Mouse (Mus musculus) midbrain, postnatal 0 days (tissue): ENCODE results near the gene BC051019. TPM values are rescaled to one million over a fixed set of nuclear protein-coding genes. Genes with fewer than 3 reads are reported as not detected.

Experiments used
- ATAC-seq: fragments of 200-750 bp; cut with Nextera tagmentation; 2 replicates; pipeline ENCODE4 v1.8.0; 2017; ENCODE audit warnings: moderate number of reproducible peaks, mild to moderate bottlenecking, moderate TSS enrichment, moderate library complexity; ENCODE audit not compliant: low FRiP score
- DNase-seq: peaks from one replicate; pipeline ENCODE4 v3.0.0-alpha.2; 2015; ENCODE audit warnings: low spot score
- H3K27ac ChIP-seq: fragments of 300-500 bp; sonication (generic); 2 replicates; pipeline ENCODE4 v1.5.1; 2014; ENCODE audit warnings: low read depth, mild to moderate bottlenecking, low read length, mixed read lengths
- H3K27me3 ChIP-seq: fragments of 300-500 bp; sonication (generic); 2 replicates; pipeline ENCODE4 v1.6.1; 2014; ENCODE audit warnings: low read length, control low read depth, mixed read lengths; ENCODE audit not compliant: insufficient read depth
- H3K36me3 ChIP-seq: fragments of 300-500 bp; sonication (generic); 2 replicates; pipeline ENCODE4 v1.6.1; 2014; ENCODE audit warnings: low read length, control low read depth, mixed read lengths; ENCODE audit not compliant: insufficient read depth
- H3K4me1 ChIP-seq: fragments of 300-500 bp; sonication (generic); 2 replicates; pipeline ENCODE4 v1.6.1; 2014; ENCODE audit warnings: mild to moderate bottlenecking, control low read depth, antibody characterized with exemption, low read length, mixed read lengths; ENCODE audit not compliant: insufficient read depth
- H3K4me2 ChIP-seq: fragments of 300-500 bp; sonication (generic); 2 replicates; pipeline ENCODE4 v1.6.1; 2014; ENCODE audit warnings: low read depth, mild to moderate bottlenecking, low read length, mixed read lengths; ENCODE audit not compliant: poor library complexity, severe bottlenecking
- H3K4me3 ChIP-seq: fragments of 300-500 bp; sonication (generic); 2 replicates; pipeline ENCODE4 v1.5.1; 2014; ENCODE audit warnings: low read depth, mild to moderate bottlenecking, low read length, moderate library complexity
- H3K9ac ChIP-seq: fragments of 300-500 bp; sonication (generic); replicated peaks from 2 replicates; pipeline ENCODE4 v1.6.1; 2014; ENCODE audit warnings: mild to moderate bottlenecking, low read length, moderate library complexity, mixed read lengths; ENCODE audit not compliant: poor library complexity, severe bottlenecking
- H3K9me3 ChIP-seq: fragments of 300-500 bp; sonication (generic); 2 replicates; pipeline ENCODE4 v1.6.1; 2016; ENCODE audit warnings: low read length, control low read depth
- CTCF ChIP-seq: IDR thresholded peaks from 2 replicates; pipeline ENCODE4 v1.5.1; 2016; ENCODE audit warnings: antibody characterized with exemption, mild to moderate bottlenecking
- WGBS: fragments of 180-500 bp; shearing (Covaris S2); extraction: QIAGEN DNeasy Blood & Tissue Kit; methylation state at CpG from one replicate; pipeline ENCODE4 v1.1.7; 2014; 5-methylcytosine and 5-hydroxymethylcytosine counted together
- polyA plus RNA-seq: library from polyadenylated mRNA; unstranded; fragments of >200 nt; fragmentation: Nextera tagmentation; extraction: Ambion mirVana; gene quantifications from 2 replicates; pipeline ENCODE4 v1.2.1, GENCODE M21; 2015
- total RNA-seq: library from RNA; depleted of rRNA; stranded (reverse); fragments of >200 nt; gene quantifications from 2 replicates; pipeline ENCODE4 v1.2.3, GENCODE M21; 2014

The BC051019 gene
- total and polyA plus RNA-seq, 2 experiments from 2014 or later = 0.58 to 1.5 TPM

DNA sequence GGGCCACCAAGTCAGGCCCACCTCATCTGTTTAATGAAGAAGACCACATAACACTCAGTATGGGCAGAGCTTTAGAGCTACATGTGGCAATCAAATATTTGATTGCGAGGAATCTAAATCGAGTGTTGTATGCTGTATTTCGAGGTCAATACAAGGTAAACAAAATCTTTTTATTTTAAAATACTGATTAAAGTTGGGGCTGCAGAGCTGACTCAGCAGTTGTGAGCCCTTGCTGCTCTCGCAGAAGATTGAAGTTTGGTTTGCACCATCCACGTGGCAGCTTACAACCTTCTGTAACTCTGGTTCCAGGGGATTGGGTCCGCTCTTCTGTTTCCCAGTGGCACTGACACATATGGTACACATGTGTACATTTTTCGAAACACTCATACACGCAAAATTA is 30.4 kb upstream of the BC051019 start:
- no peak for TF ChIP-seq CTCF
- DNase-seq (no peak), ATAC-seq (no peak)
- Histone ChIP-seq H3K9ac (no peak overlapping the region), H3K4me1 (peaks cover 3% of the 10 kb centered on the region; the same call in 1 of the 2 replicates), H3K9me3 (no peaks in the 10 kb centered on the region), H3K27me3 (no peaks in the 10 kb centered on the region), H3K4me3 (no peak overlapping the region), H3K27ac (no peak overlapping the region), H3K4me2 (no peak overlapping the region), H3K36me3 (no peaks in the 10 kb centered on the region)
- 94% methylated on average over 8 of the region's 8 CpGs for WGBS

DNA sequence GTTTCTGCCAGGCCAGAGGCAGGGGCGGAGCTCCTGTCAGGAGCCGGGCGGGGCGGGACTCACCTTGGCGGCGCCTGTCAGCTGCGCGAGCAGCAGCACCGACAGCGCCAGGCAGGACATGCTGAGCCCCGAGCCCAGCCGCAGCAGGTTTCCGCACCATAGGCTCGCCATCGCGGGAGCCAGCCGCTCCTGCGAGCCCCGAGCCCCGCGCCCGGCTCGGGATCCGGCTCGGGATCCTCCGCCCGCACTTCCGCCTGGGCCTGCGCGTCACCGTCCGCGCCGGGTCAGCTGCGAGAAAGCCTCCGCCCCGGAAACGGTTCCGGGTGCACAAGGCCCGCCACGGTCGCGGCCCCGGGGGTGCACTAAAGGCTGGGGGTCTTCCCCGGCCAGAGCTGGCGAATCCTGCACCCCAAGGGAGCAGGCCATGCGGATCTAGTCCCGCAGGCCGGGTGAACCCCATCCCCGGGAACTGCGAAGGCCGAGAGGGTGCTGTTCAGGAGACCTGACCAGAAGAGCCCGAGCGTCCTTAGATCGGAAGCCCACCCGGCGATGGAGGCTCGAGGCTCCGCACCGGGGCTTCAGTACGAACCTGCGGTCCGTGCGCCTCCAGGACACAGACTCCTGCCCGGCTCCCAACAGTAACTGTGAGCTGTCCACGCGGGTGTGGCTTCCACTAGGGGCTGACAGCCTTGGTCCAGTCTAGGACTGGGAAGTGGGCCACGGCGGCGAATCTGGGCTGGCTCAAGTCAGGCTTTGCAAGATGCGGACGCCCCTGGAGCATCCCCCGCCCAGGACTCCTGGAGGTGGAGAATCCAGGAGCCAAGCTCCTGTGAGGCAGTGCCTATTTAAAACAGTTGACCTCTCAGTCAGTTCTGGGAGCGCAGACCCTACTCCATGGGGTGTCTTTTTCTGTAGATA is 28.6 kb upstream of the BC051019 start, which contains the start of gene Tmem9b:
TSS of gene Tmem9b (minus strand) at position 868 of the 918 bp plus-strand sequence.
- ATAC-seq = peak; percentile 94
- Histone ChIP-seq H3K27ac (peak within 1 kb of the TSS; percentile 86), H3K27me3 (no peaks in the 10 kb centered on the region), H3K4me3 (peak within 1 kb of the TSS; percentile 91), H3K9me3 (no peaks in the 10 kb centered on the region), H3K4me2 (peak within 1 kb of the TSS; percentile 88), H3K9ac (peak within 1 kb of the TSS; percentile 96), H3K36me3 (peaks cover 5% of the 10 kb centered on the region; the same call in 1 of the 2 replicates), H3K4me1 (peaks cover 3% of the 10 kb centered on the region; the same call in 1 of the 2 replicates)
- peak; percentile 77 for DNase-seq
- WGBS = under 1% methylated on average over 68 of the region's 74 CpGs
- TF ChIP-seq CTCF = peak; percentile 30

DNA sequence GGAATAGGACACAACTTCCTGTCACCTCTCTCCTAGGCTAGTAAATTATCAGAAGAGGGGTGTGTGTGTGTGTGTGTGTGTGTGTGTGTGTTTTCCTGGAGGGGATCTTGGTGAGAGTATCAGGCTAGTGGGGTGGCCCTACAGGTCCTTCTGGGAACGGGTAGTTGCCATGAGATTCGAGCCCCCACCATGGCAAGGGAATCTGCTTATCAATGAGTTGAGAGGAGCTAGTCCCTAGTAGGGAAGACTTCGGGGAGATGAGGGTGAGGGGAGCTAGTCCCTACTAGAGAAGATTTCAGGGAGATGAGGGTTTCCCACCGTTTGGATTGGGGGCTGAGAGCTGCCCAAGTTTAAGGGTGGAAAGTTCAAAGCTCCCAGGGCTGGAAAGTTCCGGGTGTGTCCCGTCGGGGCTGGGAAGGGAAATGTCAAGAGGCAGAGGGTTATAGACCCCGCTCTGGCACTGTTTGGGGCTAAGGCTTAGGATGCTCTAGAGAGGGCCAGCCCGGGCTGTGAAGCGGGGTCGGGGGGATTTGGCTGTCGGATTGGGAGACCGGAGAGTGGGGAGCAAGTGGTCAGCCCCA is 27.9 kb upstream of the BC051019 start:
- Histone ChIP-seq H3K36me3 (peaks cover 9% of the 10 kb centered on the region), H3K4me3 (peak overlapping the region; percentile 91), H3K27me3 (no peaks in the 10 kb centered on the region), H3K4me1 (peaks cover 3% of the 10 kb centered on the region; the same call in 1 of the 2 replicates), H3K9me3 (no peaks in the 10 kb centered on the region), H3K4me2 (peak overlapping the region; percentile 88), H3K27ac (peak overlapping the region; percentile 86), H3K9ac (peak overlapping the region; percentile 96)
- DNase-seq (no peak), ATAC-seq (peak; percentile 4)
- TF ChIP-seq CTCF = no peak
- WGBS = under 1% methylated on average over 13 of the region's 13 CpGs

DNA sequence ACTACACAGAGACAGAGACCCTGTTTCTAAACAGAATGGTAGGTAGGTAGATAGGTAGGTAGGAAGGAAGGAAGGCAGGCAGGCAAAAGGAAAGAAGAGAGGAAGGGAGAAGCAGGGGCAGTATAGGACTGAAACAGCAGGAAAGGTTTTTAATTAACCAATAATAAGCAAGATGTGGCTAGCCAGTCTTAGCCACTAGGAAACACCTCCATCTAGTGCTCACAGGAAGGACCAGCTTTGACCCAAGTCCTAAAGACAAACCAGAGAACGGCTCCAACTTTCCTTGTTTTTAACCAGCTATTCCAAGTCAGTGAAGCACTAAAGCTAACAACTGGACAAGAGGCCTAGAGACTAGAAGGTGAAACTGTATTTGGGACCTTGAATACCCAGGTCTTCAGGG is 24.1 kb upstream of the BC051019 start:
- DNase-seq (no peak), ATAC-seq (no peak)
- Histone ChIP-seq H3K36me3 (peaks cover 36% of the 10 kb centered on the region), H3K4me2 (no peak overlapping the region), H3K4me3 (no peak overlapping the region), H3K9me3 (no peaks in the 10 kb centered on the region), H3K4me1 (no peaks in the 10 kb centered on the region; the same call in 1 of the 2 replicates), H3K27me3 (no peaks in the 10 kb centered on the region), H3K27ac (no peak overlapping the region), H3K9ac (no peak overlapping the region)
- WGBS = 60% methylated on average over 1 of the region's 1 CpGs
- TF ChIP-seq CTCF = peak; percentile 54

DNA sequence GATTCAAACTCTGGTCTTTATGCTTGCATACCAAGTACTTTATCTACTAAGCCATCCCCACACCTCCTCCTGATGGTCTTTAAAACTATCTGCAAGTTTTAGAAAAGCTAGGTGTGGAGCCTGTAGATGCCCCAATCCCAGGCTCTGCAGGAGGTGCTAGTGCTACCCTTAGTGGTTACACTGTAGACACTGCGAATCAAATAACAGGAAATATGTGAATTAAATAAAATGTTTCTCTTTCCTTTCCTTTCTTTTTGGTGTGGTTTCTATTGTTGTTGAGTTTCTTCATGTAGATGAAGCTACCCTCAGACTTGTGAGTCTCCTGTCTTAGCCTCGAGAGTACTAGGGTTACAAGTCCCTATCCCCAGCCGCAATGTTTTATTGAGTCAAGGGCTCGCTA is 18.1 kb upstream of the BC051019 start:
- Histone ChIP-seq H3K36me3 (peaks cover 60% of the 10 kb centered on the region), H3K9ac (no peak overlapping the region), H3K27me3 (no peaks in the 10 kb centered on the region), H3K27ac (no peak overlapping the region), H3K9me3 (no peaks in the 10 kb centered on the region), H3K4me3 (no peak overlapping the region), H3K4me1 (no peaks in the 10 kb centered on the region), H3K4me2 (no peak overlapping the region)
- 87% methylated on average over 4 of the region's 4 CpGs for WGBS
- ATAC-seq = no peak
- no peak for DNase-seq
- no peak for TF ChIP-seq CTCF

DNA sequence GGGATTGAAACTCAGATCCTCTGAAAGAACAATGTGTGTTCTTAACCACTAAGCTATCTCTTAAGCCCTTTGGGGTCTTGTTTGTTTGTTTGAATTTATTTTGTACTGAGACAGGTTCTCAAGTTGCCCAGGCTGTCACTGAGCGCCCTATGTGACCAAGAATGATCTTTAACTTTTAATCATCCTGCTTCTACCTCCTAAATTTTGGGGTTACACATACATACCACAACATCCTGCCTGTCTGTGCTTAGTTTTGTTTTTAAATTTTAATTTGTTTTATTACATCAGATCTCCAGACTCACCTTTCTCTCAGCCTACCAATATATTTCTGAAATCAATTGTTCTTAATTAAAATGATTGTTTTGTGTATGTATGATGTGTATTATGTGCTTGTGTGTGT is 17.4 kb upstream of the BC051019 start:
- H3K9me3 ChIP-seq = no peaks in the 10 kb centered on the region
- DNase-seq (no peak), ATAC-seq (no peak)
- no peak overlapping the region for H3K27ac ChIP-seq
- no peak overlapping the region for H3K9ac ChIP-seq
- no peak overlapping the region for H3K4me3 ChIP-seq
- H3K4me2 ChIP-seq = no peak overlapping the region
- H3K27me3 ChIP-seq = no peaks in the 10 kb centered on the region
- WGBS = 93% methylated on average over 1 of the region's 1 CpGs
- TF ChIP-seq CTCF = no peak
- no peaks in the 10 kb centered on the region for H3K4me1 ChIP-seq
- peaks cover 61% of the 10 kb centered on the region for H3K36me3 ChIP-seq
